Mouse (Mus musculus) adrenal gland, postnatal 4 days (tissue): Measurements from ENCODE around the gene Arhgap10. TPM values are rescaled to one million over a fixed set of nuclear protein-coding genes. Genes with fewer than 3 reads are reported as not detected.

Source experiments
- DNase-seq, 2 experiments: peaks; one replicate each; pipeline ENCODE4 v3.0.0; 2021 to 2022; ENCODE audit warnings: low spot score in 2 of 2, mixed read lengths in 2 of 2
- total RNA-seq, 2 experiments: library from RNA; stranded (reverse); gene quantifications; 2 replicates each; pipeline ENCODE4 v1.2.3; 2021

Gene Arhgap10
- total RNA-seq, 2 experiments from 2014 or later = 43.6 to 48.4 TPM

DNA sequence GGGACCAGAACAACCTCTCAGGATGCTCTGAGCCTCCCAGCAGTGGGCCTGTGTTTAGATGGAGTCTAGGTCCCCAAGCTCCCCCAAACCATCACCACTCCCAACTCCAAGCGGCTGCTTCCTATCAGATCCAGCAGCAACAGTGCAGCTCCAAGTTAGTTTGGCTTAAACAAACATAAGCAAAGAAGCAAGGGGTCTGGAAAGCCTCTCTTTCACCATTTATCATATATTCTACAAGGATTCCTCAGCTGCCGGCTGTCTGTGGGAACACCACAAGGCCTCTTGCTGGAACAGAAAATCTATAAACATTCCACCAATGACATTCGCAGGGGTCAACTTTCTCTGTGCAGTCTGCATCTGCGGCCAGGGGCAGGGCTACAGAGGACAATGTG, 29.5 kb downstream of the Arhgap10 start:
- DNase-seq = no peak

DNA sequence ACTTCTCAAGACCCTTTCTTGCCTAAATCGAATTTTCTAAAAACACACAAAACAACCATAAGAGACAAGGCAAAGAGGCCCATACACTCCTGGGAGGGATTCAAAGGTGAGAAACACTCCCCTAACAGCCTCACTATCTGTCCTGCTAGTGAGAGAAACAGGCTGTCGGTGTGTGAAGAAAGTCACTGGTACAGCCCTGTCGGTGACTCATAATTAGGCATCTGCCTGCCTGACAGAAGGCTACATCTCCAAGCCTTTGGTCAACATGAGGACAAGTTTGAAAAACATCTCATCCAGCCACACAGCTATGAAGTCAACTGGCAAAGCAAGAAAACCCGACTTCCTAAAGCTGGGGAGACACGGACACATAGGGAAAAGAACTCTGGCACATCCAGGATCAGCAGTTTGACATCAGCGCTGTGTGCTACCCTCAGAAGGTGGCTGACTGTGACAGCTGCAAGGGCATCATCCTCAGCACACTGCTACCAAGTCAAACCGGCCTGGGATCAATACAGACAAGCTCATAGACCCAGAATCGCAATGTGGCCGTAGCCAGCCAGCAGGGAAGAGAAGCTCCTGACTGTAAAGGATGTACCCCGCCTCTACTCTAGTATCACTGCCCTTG, 30.1 kb downstream of the Arhgap10 start:
- no peak for DNase-seq

DNA sequence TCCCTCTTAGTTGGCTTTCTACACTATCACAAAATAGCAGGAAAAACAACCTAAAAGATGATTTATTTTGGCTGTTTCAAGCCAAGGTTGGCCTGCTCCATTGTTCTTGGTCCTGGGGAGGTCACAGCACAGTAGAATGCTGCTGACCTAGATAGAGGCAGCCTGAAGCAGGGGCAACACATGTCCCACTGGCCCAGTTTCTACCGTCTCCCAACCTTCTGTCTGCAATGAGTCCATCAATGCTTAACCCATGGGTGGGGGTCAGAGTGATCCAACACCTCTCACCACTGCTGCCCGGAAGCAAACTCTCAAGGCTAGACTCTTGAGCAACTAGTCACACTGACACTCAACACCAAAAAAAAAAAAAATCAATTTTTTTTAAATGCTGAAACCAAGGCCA, 31.0 kb downstream of the Arhgap10 start:
- DNase-seq = peak in 1 of 2 experiments; percentile 36

DNA sequence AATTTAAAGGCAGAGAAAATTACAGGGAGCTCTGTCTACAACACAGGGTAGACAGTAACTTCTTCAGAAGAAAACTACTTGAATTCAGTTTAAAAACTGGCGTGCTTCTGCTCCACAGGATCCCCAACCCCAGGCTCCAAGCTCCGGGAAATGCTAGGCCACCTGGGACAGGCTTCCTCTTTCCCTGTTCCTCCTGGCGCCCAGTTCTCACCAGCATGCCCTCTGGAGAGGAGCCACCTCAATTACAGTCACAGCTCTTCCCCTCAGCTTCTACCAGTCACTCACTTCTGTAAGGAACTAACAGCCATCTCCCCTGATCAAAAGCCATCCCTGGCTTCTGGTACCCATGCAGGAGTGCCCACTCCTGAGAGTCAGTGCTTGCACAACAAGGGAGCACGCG, 32.9 kb downstream of the Arhgap10 start:
- no peak for DNase-seq

DNA sequence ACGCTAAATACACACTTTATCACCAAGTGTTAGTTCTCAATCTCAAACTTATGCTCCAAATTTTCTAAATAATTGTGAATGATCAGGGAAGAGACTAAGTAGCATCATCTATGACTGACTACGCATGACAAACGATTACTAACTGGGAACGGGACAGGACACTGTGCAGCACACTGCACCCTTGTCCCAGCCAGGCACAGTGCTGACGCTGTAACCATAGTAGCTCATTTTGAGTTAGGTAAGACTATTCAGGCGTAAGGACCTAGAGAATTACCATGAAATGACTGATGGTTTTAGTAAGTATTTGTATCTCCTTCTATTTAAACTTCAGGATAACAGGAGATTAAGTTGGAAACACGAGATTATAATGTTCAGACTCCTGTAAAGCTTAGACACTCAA, 33.5 kb downstream of the Arhgap10 start:
- no peak for DNase-seq

DNA sequence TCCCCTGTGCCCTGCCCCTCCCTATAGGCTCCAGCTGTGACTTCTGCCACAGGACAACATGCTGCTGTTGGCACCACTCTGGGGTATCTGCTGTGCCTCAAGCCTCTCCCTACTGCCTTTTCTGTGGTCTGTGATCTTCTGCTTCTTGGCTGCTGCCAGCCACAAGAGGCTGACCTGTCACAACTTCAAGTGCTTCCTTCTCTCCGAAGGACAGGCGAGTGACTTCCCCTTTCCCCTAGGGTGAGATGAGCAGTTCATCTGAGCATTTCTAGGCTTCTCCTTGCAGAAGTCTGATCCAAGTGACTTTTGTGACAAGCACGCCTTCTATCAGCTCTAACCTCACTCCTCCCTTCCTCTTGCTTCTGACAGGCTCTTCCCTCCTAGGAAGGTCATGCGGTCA, 34.1 kb downstream of the Arhgap10 start:
- DNase-seq = no peak

DNA sequence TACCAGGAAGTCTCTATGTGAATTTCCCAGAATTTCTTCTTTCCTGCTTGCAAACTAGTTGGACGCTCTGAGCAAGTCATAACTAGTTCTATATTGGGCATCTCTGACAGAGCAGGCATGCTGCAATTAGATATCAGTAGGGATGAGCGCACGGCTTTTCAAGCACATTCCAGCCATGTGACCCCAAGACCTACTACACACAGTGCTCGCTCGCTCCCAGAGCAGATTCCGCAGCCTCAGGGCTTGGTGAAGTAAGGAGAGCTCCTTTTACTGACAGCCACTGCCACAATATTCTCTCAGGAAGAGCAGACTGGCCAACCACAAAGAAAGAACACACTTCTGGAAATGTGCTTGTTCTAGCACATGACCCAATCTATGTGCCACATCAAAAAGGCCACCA, 36.0 kb downstream of the Arhgap10 start:
- no peak for DNase-seq

DNA sequence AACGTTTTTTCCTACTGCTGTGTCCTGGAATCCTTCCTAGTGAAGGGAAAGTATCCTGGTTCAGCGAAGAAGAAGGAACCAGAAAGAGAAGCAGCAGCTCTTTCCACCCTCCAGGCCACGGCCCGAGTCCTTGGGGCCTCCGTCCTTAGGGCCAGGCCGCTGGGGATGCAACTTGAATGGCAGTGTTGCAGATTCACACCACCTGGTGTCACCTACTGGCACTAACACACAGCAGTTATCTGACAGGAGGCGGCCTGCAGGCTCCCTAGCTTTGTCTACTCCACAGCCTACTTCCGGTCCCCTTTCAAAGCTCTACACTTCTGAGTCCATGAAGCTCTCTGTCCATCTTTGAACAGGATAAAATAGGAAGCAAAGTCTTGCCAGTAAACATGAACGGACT, 37.8 kb downstream of the Arhgap10 start:
- no peak for DNase-seq

DNA sequence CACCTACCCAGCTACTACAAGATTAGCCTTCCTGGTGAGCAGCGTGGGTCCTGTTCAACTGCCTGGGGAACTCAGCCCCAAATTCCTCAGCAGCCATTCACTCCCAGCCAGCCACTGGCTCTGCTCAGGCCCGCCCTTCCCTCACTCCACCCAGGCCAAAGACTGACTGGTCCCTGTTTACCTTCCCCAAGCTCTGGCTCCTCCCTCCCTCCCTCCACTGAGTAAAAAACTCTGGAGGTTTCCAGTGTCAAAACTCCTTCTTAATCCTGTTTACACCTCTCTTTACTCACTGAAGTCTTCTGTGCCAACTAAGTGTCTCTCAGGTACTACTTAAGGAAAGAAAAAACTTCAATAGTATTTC, 38.9 kb downstream of the Arhgap10 start:
- DNase-seq = no peak

DNA sequence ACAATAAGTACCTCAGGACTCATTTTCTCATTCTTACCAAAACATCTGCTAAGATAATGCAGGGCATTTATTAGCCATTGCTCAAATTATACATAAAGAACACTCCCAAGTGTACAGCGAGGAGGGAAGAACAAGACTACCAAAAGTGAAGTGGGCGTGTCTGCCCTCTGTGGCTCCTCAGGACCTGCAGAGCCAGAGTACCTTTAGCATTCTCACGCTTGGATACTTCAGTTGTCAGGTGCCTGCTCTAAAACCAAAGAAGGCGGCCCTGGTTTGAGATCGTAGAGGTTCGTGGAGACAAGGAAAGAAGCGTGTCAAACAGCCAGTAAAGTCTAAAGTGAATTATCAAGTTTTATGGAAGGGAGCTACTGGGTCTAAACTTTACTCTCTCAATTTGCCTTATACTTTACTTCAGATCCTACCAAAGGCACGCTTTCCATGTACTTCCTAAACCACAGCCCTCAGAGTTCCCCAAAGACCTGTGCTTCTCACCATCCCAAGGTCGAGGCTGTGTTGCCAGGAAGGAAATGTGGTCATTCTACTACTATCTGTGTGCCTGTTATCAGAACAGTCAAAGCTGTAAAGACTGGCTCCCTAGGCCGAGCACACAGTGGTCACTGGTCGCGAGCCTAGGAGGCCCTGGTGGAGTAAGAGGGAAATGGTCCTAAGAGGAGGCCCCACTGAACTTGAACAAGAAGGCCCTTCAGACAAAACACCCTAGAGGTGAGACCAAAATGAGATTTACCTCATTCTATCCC, 39.4 kb downstream of the Arhgap10 start:
- DNase-seq = no peak

DNA sequence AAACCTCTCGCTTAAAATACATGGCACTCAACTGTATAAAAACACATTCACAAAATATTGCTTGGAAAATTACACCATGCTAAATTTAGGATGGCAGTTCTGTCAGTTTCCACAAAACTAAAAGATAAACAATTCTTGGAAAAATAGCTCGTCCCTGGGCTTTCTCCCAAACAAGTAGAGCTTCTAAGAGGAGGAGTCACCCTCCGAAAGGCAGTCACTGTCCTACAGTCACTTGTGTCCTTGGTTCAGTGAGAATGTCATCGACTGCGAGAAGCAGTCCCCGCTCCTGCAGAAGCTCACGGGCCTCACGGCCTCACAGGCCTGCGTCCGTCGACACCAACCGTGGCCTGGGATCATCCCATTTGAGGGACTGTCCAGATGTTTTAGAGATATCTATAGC, 40.1 kb downstream of the Arhgap10 start:
- DNase-seq = no peak

DNA sequence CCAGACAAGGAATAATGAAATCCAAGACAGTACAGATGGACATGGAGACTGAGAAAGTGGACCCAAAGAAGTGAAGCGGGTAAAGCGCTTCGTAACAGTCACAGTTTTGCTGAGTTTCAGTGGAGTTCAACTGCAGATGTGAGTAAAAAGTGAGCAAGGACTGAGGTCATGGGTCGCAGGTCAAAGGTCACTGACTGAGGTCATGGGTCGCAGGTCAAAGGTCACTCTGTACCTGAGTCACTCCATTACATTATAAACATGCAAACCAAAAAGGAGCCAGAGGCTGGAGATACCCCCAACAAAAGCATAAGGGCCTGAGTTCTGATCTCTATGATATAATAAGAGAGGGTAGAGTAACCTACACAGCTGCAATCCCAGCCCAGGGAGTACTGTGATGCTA, 43.1 kb downstream of the Arhgap10 start:
- no peak for DNase-seq

DNA sequence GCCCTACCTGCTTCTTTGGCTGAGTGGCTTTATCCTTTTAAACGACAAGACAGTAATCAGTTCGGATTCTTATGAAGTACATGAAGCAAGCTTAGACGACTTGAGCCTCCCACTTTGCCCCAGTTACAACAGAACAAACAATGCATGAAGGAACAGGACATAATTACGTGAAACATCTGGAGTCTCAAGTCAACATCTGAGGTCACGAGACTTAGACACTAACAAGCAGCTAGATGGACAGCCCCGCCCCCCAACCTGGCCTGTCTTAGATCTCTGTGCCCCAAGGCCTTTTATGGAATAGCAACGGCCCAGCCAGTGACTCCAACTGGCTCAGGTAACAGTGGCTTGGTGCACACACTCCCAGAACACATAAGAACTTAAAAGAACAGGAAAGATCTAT, 44.0 kb downstream of the Arhgap10 start:
- DNase-seq = no peak

DNA sequence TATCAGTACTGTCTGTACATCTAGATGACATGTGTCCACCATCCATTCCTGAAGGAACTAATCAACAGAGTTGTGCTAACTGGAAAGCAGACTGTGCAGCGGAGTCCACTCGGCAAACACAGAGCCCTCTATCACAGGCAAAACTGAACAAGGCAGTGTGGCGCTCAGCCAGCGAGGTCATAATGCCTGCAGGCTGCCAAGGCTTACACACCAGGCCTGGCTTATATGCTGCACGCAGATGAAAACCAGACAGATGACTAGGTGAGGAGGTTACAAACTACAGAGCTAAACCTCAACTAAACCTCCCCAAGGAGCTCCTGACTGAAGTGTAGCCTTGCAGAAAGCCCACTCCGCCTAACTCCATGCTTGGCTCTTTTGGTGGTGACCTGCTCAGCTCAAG, 44.4 kb downstream of the Arhgap10 start:
- no peak for DNase-seq

DNA sequence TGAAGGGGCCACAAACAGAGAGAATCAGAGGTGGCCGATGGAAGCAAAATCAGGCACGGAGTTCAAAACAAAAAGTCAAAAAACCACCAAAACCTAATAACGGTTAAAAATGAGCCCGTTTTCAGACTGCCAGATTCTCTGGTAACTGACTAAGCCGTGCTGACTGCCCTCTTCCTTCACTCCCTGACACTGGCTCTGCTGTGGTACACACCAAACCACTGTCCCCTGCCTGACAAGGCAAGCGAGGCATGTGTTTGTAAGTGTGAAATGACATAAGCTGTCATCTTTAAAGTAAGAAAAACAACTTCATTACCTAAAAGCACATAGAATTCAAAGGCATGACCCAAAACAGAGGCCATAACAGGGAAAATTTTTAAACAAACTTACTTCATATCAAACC, 56.4 kb downstream of the Arhgap10 start:
- DNase-seq = no peak

DNA sequence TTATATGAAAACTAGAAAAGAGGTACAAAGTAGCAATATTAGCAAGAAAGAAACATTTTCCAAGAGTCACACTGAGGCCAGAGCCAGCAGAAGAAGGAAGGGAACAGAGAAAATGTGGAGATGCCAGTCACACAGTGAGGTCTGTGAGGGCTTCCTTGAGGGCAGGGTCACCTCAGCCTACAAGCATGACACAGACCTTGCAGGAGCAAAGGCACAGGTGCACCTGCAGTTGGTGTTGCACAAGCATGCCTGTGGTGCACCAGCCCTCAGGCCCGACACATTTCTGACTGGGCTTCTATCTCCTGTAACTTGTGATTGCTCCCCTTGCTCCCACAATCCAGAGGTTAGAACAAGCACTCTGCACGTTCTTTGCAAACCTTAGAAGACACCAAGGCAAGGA, 57.4 kb downstream of the Arhgap10 start:
- DNase-seq = no peak

DNA sequence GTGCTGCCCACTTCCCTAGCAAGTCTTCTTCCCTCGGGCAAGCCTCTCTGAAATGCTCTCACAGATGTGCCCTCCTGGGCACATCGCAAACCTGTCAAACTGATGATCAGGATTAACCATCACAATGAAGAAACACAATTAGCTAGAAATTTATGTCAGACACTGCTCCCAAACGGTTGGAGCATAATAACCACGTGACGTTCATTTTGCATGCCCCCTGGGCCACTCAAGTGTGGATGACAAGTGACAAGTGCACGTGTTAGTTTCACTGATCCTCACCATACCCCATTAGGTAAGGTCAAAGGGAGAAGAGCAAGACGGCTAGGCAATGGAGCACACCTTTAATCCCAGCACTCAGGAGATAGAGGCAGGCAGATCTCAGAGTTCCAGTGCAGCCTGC, 58.1 kb downstream of the Arhgap10 start:
- DNase-seq = no peak

DNA sequence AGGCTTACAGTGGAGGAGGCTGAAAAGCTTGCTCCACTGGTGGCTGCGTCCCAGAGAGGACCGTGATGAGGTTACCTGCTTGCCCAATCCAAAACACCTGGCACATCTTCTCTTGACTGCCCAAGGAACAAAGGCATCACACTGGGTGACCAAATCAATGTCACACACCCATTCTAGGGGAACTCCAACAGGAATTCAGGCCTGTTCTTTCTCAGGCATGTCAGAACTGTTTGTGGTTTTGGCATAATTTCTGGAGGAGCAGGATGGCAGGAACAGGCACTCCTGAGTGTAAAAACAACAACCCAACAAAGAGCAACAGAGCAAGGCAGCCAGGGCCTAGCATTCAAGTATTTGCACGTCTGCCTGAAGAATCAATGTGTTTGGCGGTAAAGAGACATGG, 59.2 kb downstream of the Arhgap10 start:
- DNase-seq = no peak

DNA sequence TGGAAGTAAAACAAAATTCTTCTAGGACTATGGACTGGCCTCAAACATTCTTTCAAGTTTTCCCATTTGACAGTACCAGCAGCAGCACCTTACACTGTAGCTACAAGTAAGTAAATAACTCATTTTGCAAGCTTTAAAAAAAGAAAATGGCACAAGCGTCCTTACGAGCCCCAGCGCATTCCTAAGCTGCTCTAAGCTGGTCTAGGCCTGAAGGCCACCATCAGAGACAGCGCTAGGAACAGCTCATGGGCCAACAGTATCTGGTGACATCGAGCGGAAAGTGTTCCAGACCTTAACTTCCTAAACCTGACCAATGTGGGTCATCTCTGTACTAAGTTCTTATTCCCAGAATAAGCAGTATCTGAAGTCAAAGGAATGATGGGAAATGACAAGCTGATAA, 61.5 kb downstream of the Arhgap10 start:
- no peak for DNase-seq

DNA sequence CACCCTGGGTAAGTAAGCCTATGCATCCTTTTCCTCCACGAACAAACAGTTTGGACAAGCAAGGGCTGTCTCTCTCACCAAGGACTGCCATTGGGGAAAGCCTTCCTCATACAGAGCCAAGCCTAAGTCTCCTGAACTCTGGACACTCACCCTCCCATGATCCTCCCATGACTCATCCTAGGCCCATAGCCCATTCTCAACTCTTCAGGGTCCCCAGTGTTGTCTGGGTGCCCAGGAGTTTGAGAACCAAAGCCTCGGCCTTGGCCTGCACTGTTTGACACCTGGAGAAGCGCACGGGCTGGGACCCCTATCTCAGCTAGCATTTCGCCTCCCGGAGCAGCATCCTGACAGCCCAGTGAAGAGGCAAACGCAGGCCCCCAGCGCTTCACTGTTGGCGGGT, 63.9 kb downstream of the Arhgap10 start:
- no peak for DNase-seq

DNA sequence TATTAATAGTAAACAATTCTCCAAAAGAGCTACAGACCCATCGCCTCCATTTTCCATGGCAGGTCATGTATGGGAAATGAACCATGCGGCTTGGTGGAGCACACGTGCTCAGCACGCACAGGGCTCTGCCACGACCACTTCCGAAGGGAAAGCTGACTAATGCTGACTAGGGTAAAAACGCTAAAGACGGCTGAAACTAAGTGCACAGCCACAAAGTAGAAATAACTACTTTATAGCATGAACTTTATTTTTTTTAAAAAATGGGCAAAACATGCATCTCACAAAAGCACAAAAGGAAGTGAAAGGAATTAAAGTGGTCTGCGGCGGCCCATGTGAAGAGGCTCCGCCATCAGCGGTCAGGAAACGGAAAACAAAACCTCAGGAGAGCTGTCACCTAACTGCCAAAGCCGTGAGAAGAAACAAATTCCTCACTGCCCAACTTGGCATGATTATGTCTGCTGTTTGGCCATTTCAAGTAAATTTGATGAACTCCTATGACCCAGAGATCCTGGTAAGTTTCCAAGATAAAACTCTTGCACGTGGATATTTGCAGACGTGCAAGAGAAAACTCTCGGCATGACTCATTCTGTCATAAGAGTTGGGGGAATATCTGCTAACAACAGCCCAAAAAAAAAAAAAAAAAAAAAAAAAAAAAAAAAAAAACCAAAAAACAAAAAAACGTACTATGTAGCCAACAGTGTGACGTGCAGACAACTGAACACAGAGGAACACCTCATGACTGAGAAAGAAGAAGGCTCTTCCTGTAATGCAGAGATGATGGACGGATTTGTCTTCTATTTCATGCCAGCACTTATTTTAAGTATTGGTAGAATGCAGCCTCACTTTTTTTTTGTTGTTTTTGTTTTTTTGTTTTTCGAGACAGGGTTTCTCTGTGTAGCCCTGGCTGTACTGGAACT, 66.0 kb downstream of the Arhgap10 start:
- DNase-seq = no peak

DNA sequence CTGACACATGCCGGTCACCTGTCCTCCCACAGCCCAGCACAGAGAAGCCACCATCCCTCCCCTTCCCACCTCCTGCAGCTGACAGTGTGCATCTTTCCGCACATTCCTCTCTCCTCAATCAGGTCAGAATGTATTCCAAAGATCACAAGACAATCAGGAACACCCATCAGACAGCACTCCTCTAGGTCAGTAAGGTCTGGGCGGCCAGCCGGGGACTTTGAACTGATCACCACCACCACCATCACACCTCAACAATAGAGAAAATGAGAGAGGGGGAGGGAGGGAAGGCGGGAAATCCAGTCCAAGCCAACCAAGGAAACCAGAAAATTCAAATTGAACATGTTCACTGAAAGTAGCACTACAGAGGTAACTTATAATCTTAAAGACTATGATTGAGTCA, 66.7 kb downstream of the Arhgap10 start:
- no peak for DNase-seq
